Mouse (Mus musculus) olfactory bulb, adult 2 months (tissue): ENCODE results near the gene Rad51b.

Experiments used
- CTCF ChIP-seq: fragments of 200-500 bp; IDR thresholded peaks from 2 replicates; pipeline ENCODE4 v1.5.1; 2012; ENCODE audit warnings: low read depth, mild to moderate bottlenecking, low read length, moderate library complexity; ENCODE audit not compliant: insufficient read depth
- POLR2A ChIP-seq: fragments of 200-500 bp; IDR thresholded peaks from 2 replicates; pipeline ENCODE4 v1.6.1; 2012; ENCODE audit warnings: mild to moderate bottlenecking, low read depth, low read length, moderate library complexity; ENCODE audit not compliant: insufficient read depth

GRCm38 (mm10) chr12:79708423-79708733 is 411.3 kb downstream of the Rad51b start:
- TF ChIP-seq CTCF (no peak), POLR2A (no peak)
